Mouse (Mus musculus): ENCODE data around the gene Nelfb.

The Nelfb gene

DNA sequence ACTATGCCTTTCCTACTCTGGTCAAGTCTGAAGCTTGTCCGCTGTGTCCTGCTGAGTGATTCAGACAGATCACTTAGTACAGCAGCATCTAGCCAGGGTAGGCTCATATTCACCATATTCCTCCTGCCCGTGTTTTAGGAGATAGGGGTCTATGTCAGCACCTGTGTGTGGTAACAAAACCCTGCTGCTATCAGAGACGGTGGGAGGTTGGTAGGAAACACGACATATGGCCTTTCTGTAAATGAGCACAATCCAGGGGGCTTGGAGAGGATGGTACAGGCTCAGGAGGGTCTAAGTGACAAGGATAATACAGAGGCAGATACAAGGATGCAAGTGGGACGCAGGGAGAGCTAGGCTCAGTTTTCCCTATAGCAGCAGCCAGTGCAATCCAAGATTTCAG, 18.3 kb upstream of the Nelfb start:
- DNase-seq: no peak

DNA sequence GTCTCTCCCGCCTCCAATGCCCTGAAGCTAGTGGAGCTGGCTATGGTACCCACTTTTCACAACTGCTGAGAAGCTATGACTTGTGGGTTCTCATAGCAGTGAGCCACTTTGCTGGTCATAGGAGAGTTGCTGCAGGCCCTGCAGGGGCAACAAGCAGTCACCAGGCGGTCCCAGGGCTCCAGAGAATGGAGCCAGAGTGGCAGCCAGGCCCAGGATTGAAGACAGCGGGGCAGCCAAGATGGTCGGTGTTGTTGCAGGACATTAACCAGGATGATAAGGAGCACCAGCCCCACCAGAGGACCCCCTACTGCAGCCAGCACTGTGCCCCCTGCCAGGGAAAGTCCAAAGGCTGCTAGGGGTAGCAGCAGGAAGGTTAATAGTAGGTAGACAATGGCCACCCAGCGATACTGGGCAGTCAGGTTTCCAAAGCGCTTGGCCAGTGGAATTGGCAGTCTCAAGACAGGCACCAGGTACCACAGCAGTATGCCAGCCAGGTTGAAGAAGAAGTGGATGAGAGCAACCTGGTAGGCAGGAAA, 17.8 kb upstream of the Nelfb start:
- no peak for DNase-seq

DNA sequence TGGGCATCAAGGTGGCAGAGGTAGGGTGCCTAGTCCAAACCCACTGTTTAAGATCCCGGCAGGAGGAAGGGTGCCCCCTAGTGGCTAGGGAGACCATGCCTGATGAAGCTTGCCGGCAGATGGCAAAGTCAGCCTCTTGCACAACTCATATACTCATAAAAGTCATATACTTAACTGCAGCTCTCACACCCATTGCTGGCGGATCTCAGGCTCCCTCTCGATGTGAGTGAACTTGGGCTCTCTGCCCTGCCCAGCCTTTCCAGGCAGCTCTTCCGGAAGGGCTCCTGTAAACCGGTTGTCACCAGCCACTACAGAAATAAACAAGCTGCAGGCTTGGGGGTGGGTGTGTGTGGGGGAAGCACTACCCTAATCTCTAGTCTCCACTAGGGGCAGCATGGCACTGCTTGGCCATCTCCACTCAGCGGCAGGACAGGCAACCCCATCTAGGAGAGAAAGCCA, 17.2 kb upstream of the Nelfb start:
- DNase-seq: peak; percentile 81 to 86

DNA sequence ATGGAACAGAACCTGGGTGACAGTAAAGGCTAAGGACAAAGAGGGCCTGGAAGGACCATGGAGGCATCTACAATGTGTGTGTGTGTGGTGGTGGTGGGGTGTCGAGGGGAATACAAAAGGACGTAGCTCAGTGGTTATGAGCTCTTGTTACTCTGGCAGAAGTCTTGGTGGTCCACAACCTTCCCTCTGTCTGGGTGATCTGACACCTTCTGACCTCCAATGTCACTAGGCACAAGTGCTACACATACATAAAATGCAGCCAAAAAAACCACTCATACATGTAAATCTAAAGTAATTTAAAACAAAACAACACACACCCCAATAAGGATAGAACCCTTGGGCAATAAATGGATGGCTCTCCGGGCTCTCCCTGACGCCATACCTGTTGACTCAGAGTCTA, 16.1 kb upstream of the Nelfb start:
- no peak for DNase-seq

DNA sequence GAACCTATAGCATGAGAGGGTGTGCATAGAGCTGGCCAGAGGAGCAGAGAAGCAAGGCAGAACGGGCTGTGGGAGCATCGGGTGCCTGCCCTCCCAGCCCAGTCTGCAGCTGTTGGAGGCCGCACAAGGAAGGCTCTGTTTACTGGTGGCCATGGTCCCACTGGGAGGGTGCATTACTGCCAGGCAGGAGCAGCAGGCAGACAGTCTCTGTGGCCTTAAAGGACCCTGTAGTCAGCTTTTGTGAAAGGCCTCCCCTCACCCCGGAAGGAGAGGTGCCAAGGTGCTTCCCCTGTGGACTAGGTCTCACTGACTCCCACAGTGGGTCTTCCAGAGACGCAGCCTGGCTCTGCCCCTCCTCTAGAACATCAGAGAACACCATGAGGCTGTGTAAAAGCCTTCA, 15.6 kb upstream of the Nelfb start:
- DNase-seq: peak in 1 of 2 experiments; percentile 30

DNA sequence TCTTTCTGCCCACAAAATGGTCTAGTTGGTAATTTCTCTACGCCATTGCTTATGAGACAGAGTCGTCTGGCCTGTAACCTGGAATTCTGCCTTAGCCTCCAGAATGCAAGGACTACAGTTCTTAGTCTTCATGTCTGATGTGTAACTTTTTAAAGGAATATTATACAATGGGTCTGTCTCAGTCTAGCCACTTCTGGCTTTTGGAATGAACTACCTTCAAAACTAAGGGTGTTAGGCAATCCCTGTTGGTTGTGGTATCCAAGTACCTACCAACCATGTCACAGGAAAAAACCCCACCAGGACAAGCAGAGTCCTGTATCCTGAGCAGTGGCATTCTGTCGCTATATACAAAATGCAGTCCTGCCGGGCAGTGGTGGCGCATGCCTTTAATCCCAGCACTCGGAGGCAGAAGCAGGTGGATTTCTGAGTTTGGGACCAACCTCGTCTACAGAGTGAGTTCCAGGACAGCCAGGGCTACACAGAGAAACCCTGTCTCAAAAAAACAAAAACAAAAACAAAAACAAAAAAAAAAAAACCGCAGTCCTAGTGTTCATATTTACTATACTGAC, 14.6 kb upstream of the Nelfb start:
- DNase-seq: no peak

DNA sequence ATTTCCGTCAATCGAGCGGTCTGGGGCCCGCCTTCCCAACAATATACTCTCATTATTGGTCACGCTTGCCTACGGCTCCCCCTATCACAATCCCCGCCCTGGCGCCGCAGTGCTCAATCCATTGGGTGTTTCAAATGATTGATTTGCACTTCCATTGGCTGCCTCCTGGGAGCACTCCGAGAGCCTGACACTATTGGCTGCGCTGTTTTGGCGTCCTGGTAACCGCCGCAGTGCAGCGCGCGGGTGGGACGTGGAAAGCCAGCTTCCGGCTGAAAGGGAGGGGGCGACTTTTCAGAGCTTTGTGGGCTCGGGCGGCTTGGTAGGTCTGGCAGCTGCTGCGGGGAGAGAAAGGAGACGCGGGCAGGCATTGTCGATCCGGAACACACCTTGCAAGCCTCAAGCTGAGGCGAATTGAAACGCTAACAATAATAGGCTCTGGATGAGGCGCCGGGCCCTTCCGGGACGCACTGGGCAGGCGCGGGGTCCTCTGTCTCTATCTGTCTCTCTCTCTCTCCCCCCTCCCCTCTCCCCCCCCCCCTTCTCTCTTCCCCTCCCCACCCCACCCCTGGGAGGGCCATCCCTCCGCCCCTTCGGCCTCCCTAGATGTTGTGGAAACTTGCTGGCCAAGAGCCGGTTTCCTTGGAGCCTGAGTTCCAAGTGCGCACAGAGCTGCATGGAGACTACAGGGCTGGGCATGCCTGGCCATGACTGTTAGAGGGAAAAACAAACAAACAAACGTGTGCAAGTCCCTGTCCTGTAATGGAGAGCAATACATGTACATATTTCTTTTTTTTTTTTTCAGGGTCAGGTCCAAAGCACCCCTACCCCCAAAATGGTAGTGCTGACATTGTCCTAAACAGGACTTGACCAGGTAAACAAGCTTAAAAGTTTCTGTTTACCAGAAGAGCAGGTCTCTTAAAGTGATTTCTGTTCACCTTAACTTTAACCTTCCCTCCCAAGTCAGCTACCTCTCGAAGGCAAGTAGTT, 13.8 kb upstream of the Nelfb start:
- peak; percentile 97 for DNase-seq

DNA sequence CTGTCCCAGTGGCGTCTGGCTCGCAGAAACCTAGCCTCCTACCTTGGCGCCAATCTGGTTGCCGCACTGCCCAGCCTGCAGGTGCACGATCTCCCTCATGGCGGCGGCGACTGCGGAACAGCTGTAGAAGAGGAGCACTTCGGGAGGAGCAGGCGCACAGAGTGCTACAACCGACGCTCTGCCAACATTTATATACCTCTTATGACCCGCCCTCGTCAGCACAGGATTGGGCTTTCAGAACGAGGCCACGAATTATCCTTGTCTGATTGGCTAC, 13.1 kb upstream of the Nelfb start, which contains the start of gene Tubb4b:
TSS of gene Tubb4b (minus strand) at position 211 of the 274 bp plus-strand sequence.
- DNase-seq: no peak

DNA sequence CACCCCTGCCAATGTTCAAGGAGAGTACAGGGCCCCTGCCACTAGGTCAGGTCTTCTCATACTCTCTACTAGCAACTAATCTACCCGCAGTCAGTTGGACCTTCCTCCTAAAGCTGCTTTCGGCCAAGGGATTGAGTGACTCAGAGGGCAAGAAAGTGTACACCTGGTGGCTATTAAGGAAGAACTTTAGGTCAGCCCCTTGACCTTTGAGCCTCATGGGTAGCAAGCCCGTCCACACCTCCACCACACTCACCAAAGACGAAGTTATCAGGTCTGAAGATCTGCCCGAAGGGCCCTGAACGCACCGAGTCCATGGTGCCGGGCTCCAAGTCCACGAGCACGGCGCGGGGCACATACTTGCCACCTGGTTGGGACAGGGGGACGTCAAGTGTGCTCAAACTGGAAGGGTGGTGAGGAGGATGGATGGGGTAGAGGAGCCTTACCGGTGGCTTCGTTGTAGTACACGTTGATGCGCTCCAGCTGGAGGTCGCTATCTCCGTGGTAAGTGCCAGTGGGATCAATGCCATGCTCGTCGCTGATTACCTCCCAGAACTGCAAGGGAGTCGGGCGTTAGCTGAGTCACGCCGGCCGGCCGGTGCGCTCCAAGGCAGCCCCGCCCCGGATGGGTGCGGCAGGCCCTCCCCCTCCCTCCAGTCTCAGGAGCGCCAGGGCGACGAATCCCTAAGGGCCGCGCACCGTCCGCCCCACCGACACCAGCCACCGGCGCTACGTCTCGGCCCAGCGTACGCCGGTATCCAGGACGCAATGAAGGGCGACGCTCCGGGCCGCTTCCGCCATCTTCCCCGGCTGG, 12.6 kb upstream of the Nelfb start:
- peak in 1 of 2 experiments; percentile 72 for DNase-seq

DNA sequence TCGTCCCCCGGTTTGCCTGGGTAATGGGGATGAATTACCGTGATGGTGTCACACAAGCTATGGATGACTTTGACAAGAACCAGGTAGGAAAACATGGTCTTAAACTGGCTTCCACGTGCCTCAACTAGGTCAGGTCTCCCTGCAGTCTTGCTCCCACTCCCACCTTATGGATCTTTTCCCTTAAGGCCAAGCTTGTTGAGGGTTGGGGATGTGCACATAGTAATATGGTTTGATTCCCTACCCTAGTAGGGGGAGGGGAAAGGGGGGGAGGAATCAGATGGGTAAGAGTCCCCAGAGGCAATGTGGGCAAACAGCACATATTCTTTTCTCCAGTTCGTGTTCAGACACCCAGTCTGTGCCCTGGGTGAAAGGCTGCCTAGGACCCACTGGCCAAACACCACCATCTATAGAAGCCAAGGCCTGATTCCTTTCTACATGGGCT, 10.1 kb upstream of the Nelfb start:
- DNase-seq: no peak

DNA sequence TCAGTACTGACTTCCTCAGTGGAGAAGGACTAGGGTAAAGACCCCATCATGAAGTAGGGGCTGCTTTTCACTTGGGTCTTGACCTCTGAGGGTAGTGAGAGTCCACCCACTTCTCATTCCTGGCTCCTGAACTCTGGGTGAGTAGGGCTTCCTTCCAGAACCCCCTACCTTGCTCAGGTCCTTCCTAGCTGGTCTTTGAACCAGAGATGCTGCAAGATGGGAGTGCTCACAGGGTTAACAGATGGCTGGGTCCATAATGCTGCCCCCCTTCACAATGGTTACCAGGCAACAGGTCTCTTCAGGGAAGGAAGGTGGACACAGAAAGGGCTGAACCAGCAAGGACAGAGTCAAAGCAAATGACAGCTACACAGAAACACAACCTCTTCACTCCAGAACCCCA, 7.2 kb upstream of the Nelfb start, which contains the start of gene Fam166a:
TSS of gene Fam166a (plus strand) at position 301 of the 400 bp plus-strand sequence.
- DNase-seq: no peak

DNA sequence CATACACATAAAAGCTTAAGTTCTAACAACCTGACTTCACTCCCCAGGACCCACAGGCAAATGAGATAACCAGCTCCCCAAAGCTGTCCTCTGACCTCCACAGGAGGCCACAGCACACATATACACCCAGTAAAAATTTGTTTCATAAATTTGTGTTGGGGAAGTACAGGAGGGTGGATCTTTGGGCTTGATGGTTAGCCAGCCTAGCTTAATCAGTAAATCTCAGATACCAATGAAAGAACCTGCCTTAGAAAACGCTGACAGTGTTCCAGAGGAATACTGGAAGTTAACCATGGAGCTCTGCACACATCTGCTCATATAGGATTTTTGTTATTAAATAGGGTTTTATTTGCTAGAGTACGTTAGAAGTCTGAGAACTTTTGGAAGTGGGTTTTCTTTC, 6.4 kb upstream of the Nelfb start:
- DNase-seq: no peak

DNA sequence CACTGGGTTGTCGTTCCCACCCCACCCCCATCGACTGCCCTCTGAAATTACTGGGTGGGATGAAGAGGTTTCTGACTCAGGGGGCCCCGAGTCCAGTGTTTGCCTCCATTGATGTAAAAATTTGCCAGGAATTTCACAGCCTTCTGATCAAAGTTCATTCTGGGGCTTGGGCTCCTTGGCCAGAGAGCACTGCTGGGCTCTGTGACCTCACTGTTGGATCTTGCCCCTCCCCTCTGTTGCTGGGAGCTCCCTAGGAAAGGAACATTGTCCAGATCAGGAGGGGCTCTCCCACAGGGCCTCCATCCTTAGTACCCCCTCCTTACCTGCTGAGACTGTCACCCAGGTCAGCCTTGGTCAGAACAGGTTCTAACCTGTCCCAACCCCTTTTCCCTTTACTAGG, 3.2 kb upstream of the Nelfb start, which contains the start of gene Stpg3:
TSS of gene Stpg3 (minus strand) at position 194 of the 400 bp plus-strand sequence.
- DNase-seq: no peak

DNA sequence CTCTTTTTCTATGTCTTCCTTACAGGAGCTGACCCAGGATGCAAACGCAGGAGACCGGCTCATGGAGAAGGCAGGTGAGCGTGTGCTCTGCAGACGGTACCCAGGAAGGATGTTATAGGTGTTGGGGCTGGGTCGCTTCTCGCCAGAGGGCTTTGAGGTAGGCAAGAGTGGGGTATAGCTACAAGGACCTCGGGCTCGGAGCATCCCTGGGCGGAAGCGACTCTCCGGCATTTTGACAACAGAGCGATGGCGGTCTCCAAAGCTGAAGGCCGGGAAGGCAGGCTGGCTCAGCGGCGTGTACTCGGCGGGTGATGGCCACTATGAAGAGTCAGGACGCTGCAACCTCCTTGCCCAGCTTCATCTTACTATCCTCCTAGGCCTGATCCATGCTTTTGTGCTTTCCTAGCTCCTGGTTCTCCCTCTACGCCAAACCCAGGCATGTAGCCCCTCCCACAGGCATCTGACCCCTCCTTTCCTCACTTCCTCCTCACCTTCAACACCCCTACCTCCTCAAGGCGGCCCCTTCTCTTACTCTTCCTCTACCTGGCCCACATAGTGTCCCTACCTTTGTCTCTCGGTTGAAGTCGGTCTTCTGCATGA, 2.1 kb upstream of the Nelfb start:
- no peak for DNase-seq

DNA sequence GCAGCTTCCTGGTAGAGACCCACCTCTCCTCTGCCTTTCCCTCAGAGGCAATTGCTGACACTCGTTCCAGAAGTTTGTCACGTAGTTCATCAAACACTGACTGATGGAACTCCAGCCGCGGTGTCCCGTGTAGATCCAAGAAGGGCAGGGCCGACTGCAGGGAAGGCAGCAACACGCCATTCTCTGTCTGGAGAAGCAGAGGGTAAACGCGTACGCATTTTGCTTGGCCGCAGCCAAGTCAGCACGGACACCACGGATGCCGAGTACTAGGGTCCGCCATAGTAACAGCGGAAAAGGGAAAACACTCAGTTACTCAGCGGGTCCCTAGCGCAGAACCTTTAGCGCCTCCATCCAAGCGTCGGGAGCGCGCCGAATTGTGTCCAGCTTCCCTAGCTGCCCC, 603 bp downstream of the Nelfb start:
- DNase-seq: peak in 1 of 2 experiments; percentile 29

DNA sequence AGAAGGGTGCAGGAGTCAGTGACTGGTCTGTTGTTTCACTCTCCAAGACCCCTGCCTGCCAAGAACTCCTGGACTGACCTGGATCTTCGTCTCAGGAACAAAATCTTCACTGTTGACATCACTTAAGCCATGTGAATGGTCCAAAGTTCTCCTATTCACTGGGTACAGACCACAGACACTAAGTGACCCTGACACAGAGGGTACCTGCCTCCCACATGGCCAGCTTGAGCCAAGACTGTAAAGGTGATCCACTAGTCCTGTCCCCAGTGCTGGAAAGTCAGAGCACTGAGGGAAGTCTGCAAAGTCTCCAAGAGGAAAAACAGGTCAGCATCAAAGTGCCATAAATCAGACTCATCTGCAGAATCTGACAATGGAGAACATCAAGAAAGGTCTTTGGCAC, 3.7 kb downstream of the Nelfb start:
- no peak for DNase-seq

DNA sequence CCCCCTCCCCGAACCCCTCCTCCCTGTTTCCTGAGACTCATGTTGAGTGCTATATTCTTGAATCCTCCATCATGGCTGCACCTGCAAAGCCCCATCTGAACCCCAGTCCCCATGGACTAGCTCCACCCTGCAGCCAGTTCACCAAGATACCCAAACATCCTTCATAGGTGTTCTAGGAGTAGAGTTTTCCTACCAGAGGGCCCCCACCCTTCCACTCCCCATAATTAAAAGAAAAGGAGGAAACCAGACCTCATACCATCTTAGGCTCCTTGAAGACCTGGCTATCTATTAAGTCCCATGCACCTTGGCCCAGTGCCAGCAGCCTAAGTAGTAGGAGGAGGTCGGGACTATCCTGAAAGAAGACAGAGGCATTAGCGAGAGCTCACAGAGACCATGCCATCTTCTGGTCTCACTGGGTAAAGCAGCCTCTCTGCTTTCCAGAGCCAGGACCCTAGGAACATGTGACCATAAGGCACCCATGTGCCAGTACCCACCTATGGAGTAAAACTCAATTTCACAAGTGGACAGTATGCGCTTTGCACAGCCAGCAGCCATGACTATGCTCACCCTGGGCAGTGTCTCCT, 7.6 kb downstream of the Nelfb start:
- DNase-seq: no peak

DNA sequence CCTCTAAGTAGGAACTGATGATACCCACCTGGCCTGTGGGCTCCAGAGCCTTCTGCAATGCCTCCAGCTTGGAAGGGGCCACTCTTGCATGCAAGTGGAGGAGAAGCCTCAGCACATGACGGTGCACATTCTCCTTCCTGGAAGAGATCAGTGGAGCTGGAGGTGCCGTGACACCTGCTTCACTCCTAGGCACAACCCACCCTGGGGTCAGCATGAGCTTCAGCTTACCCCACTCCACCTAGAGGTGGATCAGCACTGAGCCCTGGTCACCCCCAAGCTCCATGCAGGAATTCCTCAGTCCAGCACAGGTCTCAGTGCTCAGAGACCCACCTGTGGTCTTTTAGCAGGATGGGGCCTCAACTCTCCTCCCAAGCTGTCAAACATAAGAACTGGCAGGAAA, 10.7 kb downstream of the Nelfb start:
- no peak for DNase-seq

DNA sequence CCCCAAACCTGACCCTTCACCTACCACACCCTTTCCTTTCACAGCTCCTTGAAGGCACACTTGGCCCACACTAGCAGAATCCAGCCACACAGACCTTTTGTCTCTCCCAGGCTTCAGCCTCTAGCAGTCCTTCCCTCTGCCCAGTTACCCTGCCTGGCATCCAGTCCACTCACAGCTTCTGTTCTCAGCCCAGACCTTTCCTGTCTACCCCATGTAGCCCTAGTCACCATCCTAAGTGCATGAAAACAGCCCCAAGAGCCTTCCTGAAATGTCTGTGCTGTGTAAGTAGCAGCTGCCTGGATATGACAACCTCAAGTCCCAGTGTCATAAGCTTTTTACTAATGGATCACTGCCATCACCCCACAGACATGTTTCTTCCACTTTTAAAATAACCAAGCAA, 13.3 kb downstream of the Nelfb start:
- DNase-seq: no peak

DNA sequence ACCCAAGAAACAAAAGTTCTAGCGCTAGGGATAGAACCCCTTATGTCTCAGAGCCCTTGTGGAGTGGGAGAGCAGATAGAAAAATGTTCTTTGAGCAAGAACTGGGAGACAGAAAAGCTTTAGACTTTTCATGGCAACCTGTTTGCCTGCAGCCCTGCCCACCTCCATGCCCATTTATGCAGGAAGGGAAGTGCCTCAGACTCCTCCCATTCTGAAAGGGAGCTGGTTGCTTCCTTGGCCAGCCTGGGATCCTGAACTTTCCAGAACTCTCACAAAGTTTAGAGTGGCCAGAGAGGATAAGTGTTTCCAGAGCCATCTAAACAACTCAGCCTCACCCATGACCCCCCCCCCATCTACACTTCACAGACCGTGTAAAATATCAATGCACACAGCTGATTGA, 14.1 kb downstream of the Nelfb start:
- no peak for DNase-seq

DNA sequence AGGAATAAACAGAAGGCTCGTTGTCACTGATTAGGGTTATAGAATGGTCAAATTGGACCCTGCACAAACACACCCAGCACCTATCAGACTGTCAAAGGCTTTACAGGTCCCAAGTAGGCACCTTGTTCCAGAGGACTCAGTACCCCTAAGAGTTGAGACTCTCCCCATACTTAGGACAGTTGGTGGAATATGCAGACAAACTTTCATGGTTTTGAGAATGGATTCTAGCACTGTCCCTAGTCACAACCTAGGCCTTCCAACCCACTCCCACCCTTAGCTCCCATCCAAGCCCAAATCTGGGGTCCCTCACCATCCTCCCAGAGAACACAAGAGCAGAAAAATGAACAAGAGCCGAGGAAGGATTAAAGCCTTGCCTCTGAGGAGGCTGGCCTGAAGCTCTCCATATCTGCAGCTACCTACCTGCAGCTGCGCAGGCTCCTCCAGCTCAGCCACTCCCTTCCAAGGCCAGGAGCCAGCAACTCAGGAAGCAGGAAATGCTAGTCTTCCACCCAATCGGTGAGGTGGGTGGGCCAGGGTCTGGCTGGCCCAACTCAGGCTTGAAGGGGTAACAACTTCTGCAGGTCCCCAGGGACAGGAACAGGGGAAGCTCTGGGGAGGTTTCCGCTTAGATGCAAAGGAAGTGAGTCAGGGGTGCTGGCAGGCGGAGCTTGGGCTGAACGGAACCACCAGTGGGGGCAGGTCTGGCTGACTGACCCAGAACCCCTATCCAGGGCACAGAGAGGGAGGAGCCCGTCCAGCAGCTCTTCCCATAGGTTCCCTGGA, 14.9 kb downstream of the Nelfb start, which contains the start of gene Tor4a:
TSS of gene Tor4a (minus strand) at position 715 of the 783 bp plus-strand sequence.
- DNase-seq: peak in 1 of 2 experiments; percentile 6

All from cerebellum, postnatal 36 days (tissue).